Mouse (Mus musculus) regulatory T cell (primary cell): ENCODE results near the gene Rpl10a.

ENCODE experiments used
- in situ Hi-C: fragments of 300-600 bp; cut with MboI, MseI; formaldehyde crosslinking; loops from one replicate; pipeline ENCODE4 v1.15.1; 2025; ENCODE audit warnings: high pct_unique_total_duplicates

Gene Rpl10a

GRCm38 (mm10) chr17:28328366-28328928 is at the start of gene Rpl10a:
Gene Rpl10a, plus strand, starts transcription at chr17:28328471.
- in situ Hi-C loops: no loop called here

DNA sequence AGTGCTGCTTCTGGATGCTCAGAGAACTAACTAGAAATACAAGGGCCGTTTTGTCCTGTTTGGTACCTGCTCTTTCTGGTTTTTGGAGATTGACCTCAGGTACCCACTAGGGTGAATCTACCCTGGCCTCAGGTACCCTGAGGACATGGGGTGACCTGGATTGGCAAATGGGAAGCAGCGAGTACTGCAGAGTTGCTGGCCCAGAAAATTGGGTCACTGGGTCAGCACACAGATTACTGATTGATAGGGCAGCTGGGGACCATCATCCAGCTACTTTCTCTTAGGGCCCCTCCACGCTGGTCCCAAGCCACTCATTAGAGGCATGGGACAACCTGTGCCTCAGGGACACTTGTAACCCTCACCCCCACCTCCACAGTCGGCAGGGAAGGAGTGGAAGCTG is 49.0 kb upstream of the Rpl10a start:
- in situ Hi-C loops: loop anchor here (25.0 kb wide), 1 partner anchor 967 kb away; no protein-coding TSS in a partner anchor

DNA sequence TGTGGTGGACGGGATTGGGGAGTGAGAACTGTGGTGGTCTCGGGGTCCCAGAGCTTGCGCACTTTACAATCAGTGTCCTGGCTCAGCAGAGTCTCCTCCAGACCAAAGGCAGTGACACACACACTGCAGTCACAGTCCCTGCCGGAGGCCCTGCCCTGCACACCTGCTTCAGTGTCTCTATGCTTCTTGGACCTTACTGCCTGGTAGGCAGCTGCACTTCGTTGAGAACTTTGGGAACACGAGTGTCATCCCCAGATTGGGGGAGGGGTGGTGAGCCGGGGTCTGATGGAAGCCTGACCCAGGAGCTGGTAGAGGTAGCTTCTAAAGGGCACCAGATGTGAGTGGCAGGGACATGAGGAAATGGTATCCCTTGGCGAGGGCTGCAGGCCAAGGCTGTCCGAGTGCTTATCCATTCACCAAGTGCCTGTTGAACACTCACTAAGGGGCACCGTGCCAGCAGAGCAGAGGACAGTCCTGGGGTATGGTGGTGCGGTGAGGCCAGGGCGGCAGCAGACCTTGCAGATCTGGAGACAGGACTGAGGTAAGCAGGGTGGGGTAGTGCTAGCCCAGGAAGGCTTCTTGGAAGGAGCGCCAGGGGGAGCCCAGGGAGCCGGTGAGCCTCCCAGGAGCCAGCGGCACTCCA is 48.4 kb upstream of the Rpl10a start:
- in situ Hi-C loops: loop anchor here (25.0 kb wide), 1 partner anchor 968 kb away; no protein-coding TSS in a partner anchor

DNA sequence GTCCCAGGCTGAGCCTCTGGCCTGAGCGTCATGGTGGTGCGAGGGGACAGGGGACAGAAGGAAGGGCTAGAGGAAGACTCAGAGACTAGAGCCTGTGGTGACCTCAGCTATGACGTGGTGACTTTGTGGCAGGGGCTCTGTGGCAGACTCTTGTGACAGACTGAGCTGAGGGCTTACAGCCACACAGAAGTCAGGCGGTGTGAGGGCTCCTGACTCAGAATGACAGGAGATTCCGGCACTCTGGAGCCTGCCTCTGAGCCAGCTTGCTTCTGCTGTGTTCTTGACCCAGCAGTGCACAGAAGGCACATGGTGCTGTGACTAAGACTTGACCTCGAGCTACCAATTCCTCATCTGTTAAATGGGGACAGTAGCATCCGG is 47.9 kb upstream of the Rpl10a start:
- in situ Hi-C loops: loop anchor here (25.0 kb wide), 1 partner anchor 968 kb away; no protein-coding TSS in a partner anchor

- in situ Hi-C loops: loop anchor here (25.0 kb wide), 1 partner anchor 969 kb away; no protein-coding TSS in a partner anchor
Observed at GRCm38 (mm10) chr17:28280831-28281377, 47.4 kb upstream of the Rpl10a start.

- in situ Hi-C loops: loop anchor here (25.0 kb wide), 1 partner anchor 970 kb away; no protein-coding TSS in a partner anchor
Observed at GRCm38 (mm10) chr17:28281866-28282441, 46.3 kb upstream of the Rpl10a start.

GRCm38 (mm10) chr17:28283199-28283598 is 45.1 kb upstream of the Rpl10a start:
- in situ Hi-C loops: loop anchor here (25.0 kb wide), 1 partner anchor 971 kb away; no protein-coding TSS in a partner anchor

DNA sequence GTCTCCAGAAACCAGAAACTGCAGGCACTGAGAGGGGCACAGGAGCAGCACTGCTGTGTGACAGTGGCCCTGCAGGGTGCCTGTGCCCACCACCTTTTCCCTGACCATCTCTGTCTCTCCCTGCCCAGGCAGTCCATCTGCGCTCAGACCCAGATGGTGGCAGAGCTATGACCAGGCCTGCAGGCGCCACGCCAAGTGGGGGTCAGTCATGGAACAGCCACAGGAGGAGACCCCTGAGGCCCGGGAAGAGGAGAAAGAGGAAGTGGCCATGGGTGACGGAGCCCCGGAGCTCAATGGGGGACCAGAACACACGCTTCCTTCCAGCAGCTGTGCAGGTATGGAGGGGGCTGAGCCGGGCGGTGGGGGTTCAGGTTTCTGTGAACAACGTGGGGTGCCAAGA is 42.1 kb upstream of the Rpl10a start:
- in situ Hi-C loops: loop anchor here (25.0 kb wide), 1 partner anchor 974 kb away; no protein-coding TSS in a partner anchor

DNA sequence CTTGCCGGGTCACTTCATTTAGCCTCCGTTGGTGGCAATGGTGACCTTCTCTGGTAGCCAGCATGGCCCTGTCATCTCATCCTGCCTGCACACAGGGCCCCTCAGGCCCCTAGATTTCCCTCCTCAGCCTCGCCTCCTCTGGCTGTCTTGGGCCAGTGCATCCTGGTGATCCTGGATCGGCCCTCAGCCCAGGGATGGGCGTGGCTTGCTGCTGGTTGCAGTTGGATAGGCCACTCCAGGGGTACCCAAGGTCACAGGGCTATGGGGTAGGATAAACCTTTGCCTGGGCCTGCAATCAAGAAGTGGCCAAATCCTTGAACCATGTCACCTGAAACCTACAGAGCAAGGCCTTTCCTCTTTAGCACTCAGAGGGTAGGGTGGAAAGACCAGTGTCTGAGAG is 41.3 kb upstream of the Rpl10a start:
- in situ Hi-C loops: loop anchor here (25.0 kb wide), 1 partner anchor 975 kb away; no protein-coding TSS in a partner anchor

DNA sequence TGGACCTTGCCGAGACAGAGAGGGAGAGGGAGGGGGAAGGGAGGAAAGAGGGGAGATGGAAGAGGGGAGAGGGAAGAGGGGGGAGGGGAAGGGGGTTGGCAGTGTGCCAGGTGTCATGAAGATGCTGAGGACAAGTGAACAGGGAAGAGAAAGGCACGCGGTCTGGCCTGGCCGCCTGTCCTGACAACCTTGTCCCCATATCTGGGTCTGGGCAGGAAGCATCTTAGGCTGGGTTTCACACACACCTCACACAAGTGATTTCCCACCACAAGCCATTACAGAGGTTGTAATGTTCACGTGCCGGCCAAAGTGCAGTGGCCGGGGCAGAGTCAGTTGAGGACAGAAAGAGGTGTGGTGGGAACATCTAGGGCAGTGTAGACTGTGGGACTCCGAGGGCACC is 40.7 kb upstream of the Rpl10a start:
- in situ Hi-C loops: loop anchor here (25.0 kb wide), 1 partner anchor 975 kb away; no protein-coding TSS in a partner anchor

GRCm38 (mm10) chr17:28287980-28288379 is 40.3 kb upstream of the Rpl10a start:
- in situ Hi-C loops: loop anchor here (25.0 kb wide), 1 partner anchor 976 kb away; no protein-coding TSS in a partner anchor

DNA sequence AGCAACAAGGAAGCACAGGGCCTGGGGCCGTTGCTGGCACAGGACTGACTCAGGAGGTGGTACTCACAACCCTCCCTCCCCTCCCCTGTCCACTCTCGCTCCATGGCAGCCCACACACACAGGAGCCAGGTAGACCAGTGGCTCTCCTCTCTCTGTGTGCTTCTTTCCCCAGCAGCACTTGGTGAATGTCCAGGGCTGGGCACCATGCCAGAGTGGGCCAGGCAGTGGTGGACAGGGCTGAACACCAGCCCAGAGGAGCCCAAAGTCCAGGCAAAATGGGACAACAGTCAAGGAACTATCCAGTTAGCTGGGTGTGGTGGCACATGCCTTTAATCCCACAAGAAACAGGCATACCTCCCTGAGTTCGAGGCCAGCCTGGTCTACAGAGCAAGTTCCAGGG is 38.0 kb upstream of the Rpl10a start:
- in situ Hi-C loops: loop anchor here (25.0 kb wide), 1 partner anchor 978 kb away; no protein-coding TSS in a partner anchor

- in situ Hi-C loops: loop anchor here (25.0 kb wide), 1 partner anchor 978 kb away; no protein-coding TSS in a partner anchor
Observed at GRCm38 (mm10) chr17:28290671-28291070, 37.6 kb upstream of the Rpl10a start.

- in situ Hi-C loops: loop anchor here (25.0 kb wide), 1 partner anchor 979 kb away; no protein-coding TSS in a partner anchor
Observed at GRCm38 (mm10) chr17:28291346-28291745, 36.9 kb upstream of the Rpl10a start.

- in situ Hi-C loops: loop anchor here (25.0 kb wide), 1 partner anchor 981 kb away; no protein-coding TSS in a partner anchor
Observed at GRCm38 (mm10) chr17:28293716-28294115, 34.6 kb upstream of the Rpl10a start.

- in situ Hi-C loops: loop anchor here (25.0 kb wide), 1 partner anchor 982 kb away; no protein-coding TSS in a partner anchor
Observed at GRCm38 (mm10) chr17:28294449-28295333, 33.6 kb upstream of the Rpl10a start.

- in situ Hi-C loops: loop anchor here (25.0 kb wide), 1 partner anchor 987 kb away; no protein-coding TSS in a partner anchor
Observed at GRCm38 (mm10) chr17:28298888-28299287, 29.4 kb upstream of the Rpl10a start.

DNA sequence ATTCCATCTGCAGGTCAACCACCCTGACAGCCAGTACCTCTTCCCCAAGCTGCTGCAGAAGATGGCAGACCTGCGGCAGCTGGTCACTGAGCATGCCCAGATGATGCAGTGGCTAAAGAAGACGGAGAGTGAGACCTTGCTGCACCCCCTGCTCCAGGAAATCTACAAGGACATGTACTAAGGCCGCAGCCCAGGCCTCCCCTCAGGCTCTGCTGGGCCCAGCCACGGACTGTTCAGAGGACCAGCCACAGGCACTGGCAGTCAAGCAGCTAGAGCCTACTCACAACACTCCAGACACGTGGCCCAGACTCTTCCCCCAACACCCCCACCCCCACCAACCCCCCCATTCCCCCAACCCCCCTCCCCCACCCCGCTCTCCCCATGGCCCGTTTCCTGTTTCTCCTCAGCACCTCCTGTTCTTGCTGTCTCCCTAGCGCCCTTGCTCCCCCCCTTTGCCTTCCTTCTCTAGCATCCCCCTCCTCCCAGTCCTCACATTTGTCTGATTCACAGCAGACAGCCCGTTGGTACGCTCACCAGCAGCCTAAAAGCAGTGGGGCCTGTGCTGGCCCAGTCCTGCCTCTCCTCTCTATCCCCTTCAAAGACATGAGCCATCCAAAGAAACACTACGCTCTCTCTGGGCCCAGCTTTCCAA is 28.5 kb upstream of the Rpl10a start:
- in situ Hi-C loops: loop anchor here (25.0 kb wide), 1 partner anchor 987 kb away; no protein-coding TSS in a partner anchor

DNA sequence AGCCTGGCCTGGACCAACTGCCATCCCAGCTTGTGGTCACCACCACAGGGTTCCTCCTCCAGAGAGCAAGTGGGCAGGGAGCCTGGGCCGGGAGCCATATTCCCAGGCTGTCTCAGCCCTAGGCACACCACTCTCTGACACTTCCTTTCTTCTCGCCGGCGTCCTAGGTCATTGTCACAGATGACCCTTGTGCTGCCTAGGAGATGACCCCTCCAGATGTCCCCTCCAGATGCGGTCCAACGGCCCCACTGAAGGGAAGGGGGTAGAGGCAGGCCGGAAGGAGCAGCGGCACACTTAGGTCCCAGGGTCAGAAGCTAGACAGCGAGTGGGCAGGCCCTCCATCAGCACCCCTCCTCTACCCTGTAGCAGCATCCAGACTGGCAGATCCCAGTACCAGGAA is 27.9 kb upstream of the Rpl10a start:
- in situ Hi-C loops: no loop called here

DNA sequence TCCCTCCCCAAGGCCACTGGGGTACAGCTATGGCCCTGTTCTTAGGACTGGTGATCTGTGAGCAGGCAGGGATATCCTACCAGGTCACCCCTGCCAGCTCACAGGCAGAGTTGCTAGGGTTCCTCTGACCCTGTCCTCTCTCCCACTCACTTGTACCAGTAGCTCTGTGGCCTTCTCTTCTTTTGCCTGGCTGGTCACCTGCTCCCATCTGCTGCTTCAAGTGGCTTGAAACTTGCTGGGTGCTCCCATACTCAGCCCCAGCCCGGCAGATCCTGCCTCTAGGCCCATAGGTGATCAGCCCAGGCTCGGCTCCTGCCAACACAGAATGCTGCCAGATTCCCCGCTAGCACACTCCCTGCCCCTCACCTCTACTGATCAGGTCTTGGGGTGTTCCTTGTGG is 27.4 kb upstream of the Rpl10a start:
- in situ Hi-C loops: no loop called here
